Mouse (Mus musculus): ENCODE results near the gene C2cd4d.

C2cd4d gene

DNA sequence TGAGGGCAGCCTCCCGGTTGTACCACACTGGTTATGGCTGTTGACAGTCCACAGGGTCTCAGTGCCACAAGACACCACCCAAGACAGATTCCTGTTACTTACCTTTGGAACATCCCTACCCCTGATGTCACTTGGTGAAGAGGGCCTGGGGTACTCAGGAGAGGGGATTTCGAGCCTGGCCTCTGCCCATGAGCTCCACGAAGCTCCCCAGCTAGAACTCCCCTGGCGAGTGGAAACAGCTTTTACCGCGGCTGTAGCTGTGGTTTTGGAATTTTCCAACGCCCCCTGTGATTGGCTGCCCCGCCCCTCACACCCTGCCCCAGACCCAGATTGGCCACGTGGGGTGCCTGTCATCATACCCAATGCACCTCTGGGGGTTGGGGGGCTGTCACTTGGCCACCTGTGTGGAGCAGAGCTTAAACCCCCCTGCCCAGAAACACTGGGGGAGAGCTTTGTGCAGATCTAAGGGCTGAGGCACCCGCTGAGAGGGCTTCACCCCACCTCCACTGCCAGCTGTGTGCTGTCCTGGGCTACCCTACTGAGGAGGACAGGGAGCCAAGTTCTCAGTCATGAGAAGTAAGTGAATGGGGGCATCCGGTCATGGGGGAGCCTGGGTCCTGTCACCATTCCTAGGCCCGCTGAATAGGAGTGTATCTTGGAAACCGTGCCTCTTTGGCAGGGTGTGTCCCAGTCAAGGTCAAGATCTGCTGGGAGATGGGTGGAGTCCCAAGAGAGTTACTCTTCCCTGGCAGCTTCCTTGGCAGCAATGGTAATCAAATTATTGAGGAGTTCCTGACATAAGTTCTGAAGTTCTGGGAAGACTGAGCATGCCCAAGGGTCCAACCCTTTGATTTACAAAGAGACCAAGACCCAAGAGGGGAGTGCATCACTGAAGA is 15.0 kb downstream of the C2cd4d start:
- DNase-seq: no peak

DNA sequence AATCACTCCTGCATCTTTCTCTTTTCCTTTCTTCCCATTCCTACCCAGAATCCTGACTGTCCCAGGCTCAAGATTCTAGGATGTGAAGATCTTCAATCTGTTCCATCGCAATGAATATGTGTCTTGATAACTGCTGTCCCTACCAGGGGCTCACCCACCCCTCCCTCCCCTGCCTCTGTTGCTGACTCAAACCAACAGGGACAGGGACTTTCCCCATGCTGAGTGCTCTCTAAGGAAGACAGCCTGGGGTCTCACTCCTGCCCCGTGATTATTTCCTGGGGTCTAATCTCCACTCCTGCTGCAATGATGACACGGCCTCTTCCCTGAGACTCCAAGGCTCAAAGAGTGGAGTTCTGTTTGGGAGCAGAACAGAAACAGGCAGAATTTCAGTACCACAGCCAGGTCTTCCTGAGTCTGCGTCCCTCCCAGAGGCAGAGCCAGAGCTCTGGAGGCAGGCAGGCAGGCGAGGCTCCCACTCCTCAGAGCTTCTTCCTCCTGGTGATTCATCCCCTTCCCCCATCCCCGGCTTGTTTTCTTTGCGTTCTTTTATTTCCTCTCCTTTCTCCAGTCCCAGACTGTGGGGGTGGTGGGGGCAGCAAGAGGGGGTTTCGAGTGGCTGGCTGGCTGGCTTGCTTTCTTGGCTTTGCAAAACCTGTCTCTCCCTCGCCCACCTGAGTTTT is 17.7 kb downstream of the C2cd4d start:
- no peak for DNase-seq

DNA sequence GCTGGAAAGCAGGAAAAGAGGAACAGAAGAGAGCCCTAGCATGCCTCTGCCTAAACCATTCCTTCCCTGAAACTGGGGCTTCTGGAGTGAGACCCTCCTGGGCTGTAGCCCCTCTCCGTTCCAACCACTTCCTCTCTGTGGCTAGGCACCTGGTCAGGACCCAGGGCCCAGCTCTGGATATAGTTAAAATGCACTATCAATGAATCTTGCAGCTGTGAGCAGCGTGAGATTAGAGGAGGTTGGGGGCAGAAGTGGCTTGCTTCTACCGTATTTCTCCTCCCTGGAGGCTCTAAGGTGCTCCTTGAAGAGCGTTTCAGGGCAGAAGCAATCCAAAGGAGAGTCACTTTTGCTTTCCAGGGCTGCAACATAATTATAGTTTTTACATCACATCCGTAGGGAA is 20.1 kb downstream of the C2cd4d start:
- no peak for DNase-seq

DNA sequence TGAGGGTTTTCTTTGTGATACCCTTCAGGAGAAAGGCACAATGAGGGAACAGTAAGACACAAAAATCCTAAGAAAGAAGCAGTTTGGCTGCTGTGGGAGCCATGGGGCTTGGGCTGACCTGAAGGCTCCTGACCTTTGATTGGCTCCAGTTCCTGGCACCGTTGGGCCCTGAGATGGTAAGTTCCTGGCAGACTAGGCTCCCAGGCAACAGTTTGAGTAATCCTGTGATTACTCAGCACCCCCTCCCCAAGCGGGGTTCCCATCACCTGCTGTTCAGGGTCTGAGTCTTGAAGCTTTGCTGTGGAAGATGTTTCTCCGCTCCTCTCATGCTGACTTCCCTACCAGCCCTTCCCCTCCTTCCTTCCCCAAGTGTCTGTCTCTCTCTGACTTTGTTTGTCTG is 21.2 kb downstream of the C2cd4d start:
- no peak for DNase-seq

DNA sequence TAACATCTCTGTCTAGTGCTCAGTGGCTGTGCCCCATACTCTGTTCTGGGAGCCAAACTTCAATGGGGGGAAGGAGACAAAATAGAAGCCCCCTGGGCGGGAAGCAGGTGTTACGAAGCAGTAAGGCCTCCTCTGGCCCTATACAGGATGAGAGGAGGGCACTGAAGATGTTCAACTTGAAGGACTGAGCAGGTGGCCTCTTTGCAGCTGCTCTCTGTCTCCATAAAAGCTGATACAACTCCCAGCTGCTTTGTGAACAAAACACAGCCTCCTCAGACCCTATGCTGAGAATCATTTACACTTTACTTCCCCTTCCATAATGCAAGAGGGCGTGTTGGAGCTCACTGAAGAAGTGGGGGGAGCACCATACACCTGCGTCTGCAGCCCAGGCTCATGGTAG is 24.4 kb downstream of the C2cd4d start:
- no peak for DNase-seq

DNA sequence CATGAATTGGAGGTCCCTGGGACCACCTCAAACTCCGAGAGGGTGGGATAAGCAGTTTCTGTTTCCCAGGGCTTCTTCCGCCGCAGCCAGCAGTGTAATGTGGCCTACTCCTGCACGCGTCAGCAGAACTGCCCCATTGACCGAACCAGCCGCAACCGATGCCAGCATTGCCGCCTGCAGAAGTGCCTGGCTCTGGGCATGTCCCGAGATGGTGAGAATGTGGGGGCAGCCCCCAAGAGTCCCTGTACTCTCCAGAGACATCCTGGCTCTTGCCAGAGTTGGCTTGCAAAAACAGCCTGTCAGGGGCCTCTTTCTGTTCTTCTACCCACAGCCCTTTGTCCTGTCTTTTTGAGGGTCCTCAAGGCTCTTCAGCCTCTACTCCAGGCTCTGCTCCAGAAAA is 25.2 kb downstream of the C2cd4d start:
- DNase-seq: no peak

DNA sequence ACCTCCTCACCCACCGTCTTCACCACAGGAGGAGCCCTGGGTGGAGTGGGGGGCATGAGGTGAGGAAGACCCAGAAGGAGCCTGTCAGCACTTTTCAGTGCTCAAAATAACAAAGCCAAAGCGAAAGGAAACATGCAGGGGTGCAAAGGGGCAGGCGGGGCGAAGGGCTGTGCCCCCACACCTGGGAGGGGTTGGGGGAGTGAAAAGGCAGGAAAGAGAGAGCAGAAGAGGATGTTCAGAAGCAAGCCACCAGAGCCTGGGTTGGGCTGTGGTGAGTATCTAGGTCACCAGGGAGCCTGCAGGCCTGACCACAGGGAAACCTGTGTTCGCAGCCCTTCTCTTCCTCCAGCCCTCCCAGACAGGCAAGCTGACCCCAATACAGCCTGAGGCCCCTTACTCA is 25.8 kb downstream of the C2cd4d start:
- no peak for DNase-seq

DNA sequence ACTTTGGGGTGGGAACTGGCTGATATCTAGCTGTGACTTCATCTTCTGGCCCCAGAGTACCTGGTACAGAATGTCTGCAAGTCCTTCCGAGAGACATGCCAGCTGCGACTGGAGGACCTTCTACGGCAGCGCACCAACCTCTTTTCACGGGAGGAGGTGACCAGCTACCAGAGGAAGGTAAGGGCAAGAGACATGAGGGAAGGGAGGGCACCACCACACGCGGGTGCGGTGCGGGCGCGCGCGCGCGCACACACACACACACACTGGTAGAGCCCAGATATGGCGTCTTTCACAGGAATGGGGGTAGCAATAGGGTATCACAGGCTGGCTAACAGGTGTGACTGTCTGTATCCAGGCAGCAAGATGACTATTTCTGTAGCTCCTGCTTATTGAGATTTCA is 27.2 kb downstream of the C2cd4d start:
- DNase-seq: no peak

DNA sequence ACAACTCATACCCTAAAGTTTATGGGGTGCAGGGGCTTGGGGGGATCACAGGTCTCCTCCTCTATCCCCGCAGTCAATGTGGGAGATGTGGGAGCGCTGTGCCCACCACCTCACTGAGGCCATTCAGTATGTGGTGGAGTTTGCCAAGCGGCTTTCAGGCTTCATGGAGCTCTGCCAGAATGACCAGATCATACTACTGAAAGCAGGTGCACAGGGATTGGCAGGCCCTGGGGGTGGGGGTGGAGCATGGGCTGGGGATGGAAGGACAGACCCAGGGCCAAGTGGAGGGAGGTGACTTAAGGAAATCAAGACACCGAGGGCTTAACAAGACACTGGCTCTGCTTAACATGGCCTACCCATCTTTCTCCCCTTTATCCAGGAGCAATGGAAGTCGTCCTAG is 28.8 kb downstream of the C2cd4d start:
- DNase-seq: no peak

DNA sequence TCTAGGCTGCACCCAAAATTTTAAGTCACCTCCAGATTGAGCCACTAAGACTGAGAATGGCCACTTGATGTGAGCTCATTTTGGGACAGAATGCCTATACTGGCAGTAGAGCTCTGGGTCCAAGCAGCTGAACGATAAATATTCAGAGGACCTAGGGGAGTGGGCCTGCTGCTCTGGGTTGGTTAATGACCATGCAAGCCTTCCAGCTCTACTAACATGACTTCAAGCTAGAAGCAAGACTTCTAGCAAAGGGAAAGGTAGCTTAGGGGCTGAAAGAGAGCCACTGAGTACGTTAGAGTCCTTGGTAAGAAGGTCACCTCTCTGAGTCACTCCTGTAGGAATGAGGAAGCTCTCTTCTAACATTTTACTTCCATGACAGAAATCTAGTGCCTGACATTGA is 29.9 kb downstream of the C2cd4d start:
- no peak for DNase-seq

DNA sequence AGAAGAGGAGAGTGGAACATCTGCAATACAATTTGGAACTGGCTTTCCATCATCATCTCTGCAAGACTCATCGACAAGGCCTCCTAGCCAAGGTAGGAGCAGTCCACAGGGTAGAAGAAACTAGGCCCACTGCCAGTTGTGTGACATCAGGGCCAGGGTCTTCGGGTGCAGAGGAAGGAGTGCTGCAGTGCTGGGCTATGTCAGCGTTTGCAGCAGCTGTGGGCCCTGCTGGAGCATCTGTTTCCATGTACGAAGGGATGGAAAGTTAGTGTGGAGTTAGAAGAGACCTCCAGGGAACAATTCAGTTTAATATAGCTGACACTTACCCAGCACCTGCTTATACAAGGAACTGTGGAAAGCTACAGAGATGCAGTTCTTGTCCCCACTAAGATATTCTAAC is 30.8 kb downstream of the C2cd4d start:
- DNase-seq: no peak

DNA sequence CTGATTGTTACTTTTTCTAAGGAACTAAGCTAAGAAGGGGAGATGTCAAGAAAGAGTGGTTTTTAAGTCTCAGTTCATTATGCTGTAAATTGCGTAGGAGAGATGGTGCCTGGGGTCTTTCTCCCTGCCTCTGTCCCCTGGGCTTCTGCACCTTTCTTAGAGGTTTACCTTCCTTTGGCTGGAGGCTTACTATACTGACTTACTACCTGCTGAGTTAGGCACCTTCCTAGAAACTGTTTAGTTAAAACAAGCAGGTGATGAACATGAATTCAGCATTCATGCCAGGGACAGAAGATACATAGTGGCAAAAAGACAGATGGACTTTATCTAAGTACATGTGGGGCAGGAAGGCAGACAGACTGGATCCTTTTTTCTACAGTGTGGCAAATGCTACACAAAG is 34.1 kb downstream of the C2cd4d start:
- DNase-seq: no peak

DNA sequence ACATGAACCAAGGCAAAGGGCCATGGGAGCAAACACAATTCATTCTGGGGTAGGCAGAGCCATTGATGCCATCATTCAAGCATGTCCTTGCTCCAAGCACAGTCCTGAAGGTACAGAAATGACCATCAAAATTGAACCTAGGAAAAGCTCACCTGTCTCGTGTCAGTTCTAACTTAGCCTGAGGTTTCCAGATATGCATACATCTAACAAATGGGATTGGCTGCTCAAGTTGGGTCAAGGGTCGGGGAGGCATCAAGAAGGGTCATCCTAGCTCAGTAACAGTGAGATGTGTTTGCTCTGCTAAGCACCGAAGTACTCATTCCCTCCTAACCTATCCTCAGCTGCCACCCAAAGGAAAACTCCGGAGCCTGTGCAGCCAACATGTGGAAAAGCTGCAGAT is 34.6 kb downstream of the C2cd4d start:
- DNase-seq: no peak

DNA sequence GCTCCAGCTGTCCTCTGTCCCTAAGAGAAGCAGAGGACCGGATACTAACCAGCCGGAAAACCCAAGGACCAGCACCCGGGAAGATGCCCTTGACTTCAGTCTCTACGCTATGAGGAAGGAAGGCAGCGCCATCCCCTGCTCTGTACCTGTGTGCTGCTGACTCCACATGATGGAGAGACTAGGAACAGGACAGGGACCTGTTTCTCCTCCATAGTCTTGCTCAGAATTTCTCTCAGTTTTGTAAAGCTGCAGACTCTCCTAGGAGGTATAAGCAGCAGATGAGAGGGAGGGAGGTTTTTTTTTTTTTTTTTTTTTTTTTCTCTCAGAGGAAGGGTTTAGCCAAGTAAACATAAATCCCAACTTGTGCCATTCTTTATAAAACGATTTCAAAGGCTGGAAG is 36.0 kb downstream of the C2cd4d start, which contains the start of gene Lingo4:
Lingo4 (plus strand) TSS at position 301 of the 400 bp plus-strand sequence.
- DNase-seq: no peak

DNA sequence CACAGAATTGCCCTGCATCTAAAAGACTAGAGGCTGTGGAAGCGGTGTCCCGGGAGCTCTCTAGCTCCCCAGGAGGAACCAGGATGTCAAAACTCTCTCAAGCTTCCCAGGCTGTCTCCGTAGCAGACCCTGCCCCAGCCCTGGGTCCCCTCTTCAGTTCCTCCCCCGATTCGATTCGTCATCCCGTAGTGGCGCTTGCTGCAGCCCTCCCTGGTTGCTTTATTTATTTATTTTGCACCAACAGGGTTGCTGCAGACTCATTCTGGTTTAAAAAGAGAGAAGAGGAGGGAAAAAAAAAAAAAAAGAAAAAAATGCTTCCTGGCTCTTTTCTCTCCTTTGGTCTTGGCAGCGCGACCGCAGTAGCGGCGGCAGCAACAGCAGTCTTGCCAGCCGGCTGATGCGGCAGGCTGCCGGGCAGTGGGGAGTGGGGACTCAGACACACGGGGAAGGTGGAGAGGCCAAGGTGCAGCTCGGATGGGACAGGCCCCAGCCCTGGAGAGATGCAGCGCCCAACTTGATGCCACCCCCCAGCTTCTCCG is 36.8 kb downstream of the C2cd4d start:
- no peak for DNase-seq

DNA sequence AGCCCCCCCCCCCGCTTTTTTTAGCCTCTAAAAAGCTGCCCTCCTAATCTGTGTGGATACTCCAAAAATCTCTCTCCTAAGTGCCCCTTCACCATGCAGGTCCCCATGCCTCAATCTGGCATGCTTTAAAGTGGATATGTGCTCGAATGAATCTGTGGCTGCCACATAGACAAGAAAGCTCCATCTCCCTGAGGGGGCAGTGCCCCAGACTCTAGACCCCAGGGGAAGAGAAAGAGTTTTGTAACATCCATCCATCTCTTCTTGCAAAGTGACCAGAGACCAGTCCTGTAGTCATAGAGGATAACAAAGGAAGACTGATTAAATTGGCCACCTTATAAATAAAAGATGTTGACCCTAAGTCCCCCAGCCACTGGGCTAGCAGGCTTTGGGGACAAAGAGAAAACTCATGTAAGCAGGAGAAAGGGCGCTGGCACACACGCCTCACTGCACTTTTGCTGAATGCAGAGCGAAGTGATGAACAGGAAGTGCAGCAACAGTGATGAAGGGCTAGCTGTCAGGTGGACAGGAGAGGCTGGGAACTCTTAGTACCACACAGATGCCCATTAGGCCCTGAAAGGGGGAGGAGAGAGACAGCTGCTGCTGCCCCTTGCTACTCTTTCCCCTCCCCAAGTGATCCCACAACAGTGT is 37.5 kb downstream of the C2cd4d start:
- DNase-seq: no peak

DNA sequence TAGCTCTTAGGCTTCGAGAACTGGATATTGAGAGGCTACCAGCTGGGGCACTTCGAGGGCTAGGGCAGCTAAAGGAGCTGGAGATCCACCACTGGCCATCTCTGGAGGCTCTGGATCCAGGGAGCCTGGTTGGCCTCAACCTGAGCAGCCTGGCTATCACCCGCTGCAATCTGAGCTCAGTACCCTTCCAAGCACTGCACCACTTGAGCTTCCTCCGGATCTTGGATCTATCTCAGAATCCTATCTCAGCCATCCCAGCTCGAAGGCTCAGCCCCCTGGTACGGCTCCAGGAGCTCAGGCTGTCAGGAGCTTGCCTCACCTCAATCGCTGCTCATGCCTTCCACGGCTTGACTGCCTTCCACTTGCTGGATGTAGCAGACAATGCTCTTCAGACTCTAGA is 40.2 kb downstream of the C2cd4d start:
- DNase-seq: no peak

DNA sequence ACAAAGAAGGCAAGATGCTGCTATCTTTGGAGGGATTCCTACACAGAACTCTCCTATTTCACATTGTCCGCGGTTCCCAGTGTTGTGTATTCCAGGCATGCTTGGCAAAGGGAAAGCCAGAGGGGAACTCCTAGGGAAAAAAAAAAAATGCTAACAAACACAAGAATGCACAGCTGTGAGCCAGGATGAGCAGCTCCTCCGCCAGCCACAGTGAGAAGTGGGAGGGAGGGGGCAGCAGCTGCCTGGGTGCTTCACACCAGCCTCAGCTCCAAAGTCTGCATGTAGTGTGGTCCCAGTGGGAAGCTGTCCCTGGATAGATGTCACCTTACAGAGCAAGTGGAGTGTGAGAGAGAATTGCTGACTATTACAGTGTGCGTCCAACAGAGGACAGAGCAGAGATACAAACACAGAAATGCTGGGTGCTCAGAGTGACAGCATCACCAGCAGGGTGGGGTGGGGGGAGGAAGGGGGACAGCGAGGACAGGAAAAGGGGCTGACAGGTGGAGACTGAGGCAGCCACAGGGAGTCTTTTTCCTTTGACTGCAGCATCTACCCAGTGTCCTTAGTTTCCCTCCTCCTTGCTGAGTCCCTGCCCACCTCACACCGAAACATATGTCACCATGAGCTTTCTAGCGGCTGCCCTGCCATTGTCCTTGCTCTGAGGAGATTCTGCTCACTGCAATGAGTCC is 42.3 kb downstream of the C2cd4d start:
- no peak for DNase-seq

DNA sequence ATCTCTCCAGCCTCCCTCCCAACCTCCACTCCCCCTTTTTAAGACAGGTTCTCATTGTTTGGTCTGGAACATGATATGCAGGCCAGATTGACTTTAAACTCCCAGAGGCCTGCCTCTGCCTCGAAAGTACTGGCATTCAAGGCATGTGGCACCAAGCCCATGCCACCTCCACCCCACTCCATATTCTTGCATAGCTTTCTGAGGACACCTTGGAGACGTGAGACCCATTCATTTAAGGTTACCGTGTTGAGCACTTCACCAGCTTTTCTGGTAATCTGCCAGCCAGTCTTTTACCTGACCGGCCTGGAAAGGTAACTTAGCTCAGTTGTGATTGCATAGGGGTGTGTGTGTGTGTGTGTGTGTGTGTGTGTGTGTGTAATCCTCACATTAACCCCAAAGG is 43.3 kb downstream of the C2cd4d start:
- DNase-seq: no peak

DNA sequence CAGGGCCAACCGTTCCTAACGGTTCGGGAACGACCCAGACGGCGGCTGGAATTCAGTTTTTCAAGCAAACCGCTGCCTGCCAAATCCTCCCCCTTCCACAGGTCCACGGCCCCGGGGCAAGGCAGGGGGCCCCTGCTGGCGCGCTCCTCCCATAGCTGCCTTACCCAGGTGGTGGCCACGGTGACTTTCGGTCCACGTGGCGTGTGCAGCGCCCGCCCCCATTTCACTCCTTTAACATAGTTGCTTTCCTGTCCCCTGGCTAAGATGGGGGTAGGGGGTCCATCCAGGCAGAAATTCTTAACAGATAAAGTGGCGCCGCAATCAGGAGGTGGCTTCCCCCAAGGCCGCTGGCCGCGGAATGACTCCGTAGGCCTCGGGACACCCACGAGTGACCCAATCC is 50.3 kb downstream of the C2cd4d start:
- no peak for DNase-seq

DNA sequence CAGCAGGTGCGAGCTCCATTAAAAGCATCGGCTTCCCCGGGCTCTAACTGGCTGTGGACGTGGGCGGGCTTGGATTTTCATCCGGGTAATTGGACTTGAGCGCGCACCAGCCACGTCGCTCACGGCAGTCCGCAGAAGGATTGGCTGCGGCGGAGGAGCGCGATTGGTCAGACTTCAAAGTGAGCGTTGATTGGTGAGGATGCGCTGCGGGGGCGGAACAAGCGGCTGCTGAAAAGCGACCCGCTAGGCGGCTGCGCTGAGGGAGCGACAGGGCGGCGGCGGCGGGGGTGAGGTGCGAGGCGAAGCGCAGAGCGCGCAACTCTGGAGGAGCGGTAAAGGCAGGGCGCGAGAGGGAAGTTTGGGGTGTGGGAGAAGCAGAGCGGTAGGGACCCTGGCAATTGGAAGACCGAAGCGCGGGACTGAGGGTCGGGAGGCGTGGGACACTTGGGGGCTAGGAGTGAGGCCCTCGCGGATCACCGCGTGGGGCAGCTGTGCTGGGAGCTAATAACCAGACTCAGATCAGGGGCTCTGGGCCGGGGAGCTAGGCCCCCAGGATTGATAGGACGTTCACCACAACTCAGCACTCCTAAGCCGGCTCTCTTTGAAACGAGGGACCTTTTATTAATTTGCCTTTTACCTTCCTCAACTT is 50.9 kb downstream of the C2cd4d start, which contains the start of gene Tdrkh:
Tdrkh (plus strand) TSS at position 243 of the 649 bp plus-strand sequence.
- DNase-seq: peak; percentile 90
